Mouse (Mus musculus): ENCODE data around the gene Bcl2.

- no peak for TF ChIP-seq CTCF (IDR thresholded peaks at IDR 0.05; ENCODE audit: low read depth)
- TF ChIP-seq EP300 (optimal IDR thresholded peaks at IDR 0.05): no peak
These were observed 31.2 kb downstream of the Bcl2 start for GRCm38 (mm10) chr1:106682829-106683228.

Data from stomach, postnatal 0 days (tissue).